Mouse (Mus musculus) limb, embryonic 10.5 days (tissue): ENCODE data around the gene Grm1. TPM values are rescaled to one million over a fixed set of nuclear protein-coding genes. Genes with fewer than 3 reads are reported as not detected.

Source experiments
- DNase-seq: peaks from one replicate; pipeline ENCODE4 v3.0.0-alpha.2; 2017; ENCODE audit warnings: low spot score
- H3K27ac ChIP-seq: fragments of 300-500 bp; sonication (generic); 2 replicates; pipeline ENCODE4 v1.5.1; 2016; ENCODE audit warnings: mild to moderate bottlenecking
- H3K27me3 ChIP-seq: fragments of 300-500 bp; sonication (generic); 2 replicates; pipeline ENCODE4 v1.6.1; 2016; ENCODE audit warnings: low read depth, mild to moderate bottlenecking; ENCODE audit not compliant: poor library complexity, severe bottlenecking
- H3K36me3 ChIP-seq: fragments of 300-500 bp; sonication (generic); 2 replicates; pipeline ENCODE4 v1.6.1; 2016; ENCODE audit warnings: mild to moderate bottlenecking, moderate library complexity
- H3K4me1 ChIP-seq: fragments of 300-500 bp; sonication (generic); 2 replicates; pipeline ENCODE4 v1.6.1; 2016
- H3K4me3 ChIP-seq: fragments of 300-500 bp; sonication (generic); 2 replicates; pipeline ENCODE4 v1.5.1; 2016; ENCODE audit warnings: mild to moderate bottlenecking, moderate library complexity
- H3K9me3 ChIP-seq: fragments of 300-500 bp; sonication (generic); replicated peaks from 2 replicates; pipeline ENCODE4 v1.6.1; 2016; ENCODE audit warnings: mild to moderate bottlenecking
- WGBS: fragments of 180-500 bp; shearing (Covaris S2); methylation state at CpG from one replicate; pipeline ENCODE4 v1.1.7; 2016; 5-methylcytosine and 5-hydroxymethylcytosine counted together
- polyA plus RNA-seq: library from polyadenylated mRNA; unstranded; fragments of >200 nt; fragmentation: Nextera tagmentation; extraction: Ambion mirVana; gene quantifications from 2 replicates; pipeline ENCODE4 v1.2.1, GENCODE M21; 2016

Gene Grm1
- polyA plus RNA-seq, 1 experiment from 2014 or later, result not detected

GRCm38 (mm10) chr10:11044455-11045106 is 37.6 kb downstream of the Grm1 start:
- no peak for DNase-seq
- no peaks in the 10 kb centered on the region for H3K27me3 ChIP-seq
- H3K4me3 ChIP-seq, result no peak overlapping the region
- no peaks in the 10 kb centered on the region for H3K36me3 ChIP-seq
- H3K9me3 ChIP-seq, result no peaks in the 10 kb centered on the region
- 91% methylated on average over 1 of the region's 1 CpGs for WGBS
- H3K4me1 ChIP-seq, result no peaks in the 10 kb centered on the region
- no peak overlapping the region for H3K27ac ChIP-seq

- no peak for DNase-seq
- no peaks in the 10 kb centered on the region for H3K4me1 ChIP-seq
- H3K36me3 ChIP-seq, result no peaks in the 10 kb centered on the region
- H3K27me3 ChIP-seq, result no peaks in the 10 kb centered on the region
- no peaks in the 10 kb centered on the region for H3K9me3 ChIP-seq
- no peak overlapping the region for H3K4me3 ChIP-seq
- no peak overlapping the region for H3K27ac ChIP-seq
Measured at GRCm38 (mm10) chr10:11039323-11039722, 42.8 kb downstream of the Grm1 start.

- H3K4me1 ChIP-seq, result no peaks in the 10 kb centered on the region
- WGBS, result 84% methylated on average over 2 of the region's 2 CpGs
- H3K27me3 ChIP-seq, result no peaks in the 10 kb centered on the region
- H3K27ac ChIP-seq, result no peak overlapping the region
- no peaks in the 10 kb centered on the region for H3K9me3 ChIP-seq
- no peaks in the 10 kb centered on the region for H3K36me3 ChIP-seq
- no peak overlapping the region for H3K4me3 ChIP-seq
- no peak for DNase-seq
Measured at GRCm38 (mm10) chr10:11032221-11032620, 49.9 kb downstream of the Grm1 start.

- Histone ChIP-seq H3K27ac (no peak overlapping the region), H3K4me1 (no peaks in the 10 kb centered on the region), H3K36me3 (no peaks in the 10 kb centered on the region), H3K27me3 (no peaks in the 10 kb centered on the region), H3K4me3 (no peak overlapping the region), H3K9me3 (no peaks in the 10 kb centered on the region)
- DNase-seq, result no peak
- 65% methylated on average over 6 of the region's 6 CpGs for WGBS
Measured at GRCm38 (mm10) chr10:11025764-11026518, 56.2 kb downstream of the Grm1 start.

GRCm38 (mm10) chr10:11018970-11019531 is 63.1 kb downstream of the Grm1 start:
- no peak overlapping the region for H3K4me3 ChIP-seq
- no peaks in the 10 kb centered on the region for H3K36me3 ChIP-seq
- H3K4me1 ChIP-seq, result no peaks in the 10 kb centered on the region
- no peak for DNase-seq
- no peak overlapping the region for H3K27ac ChIP-seq
- H3K9me3 ChIP-seq, result no peaks in the 10 kb centered on the region
- 88% methylated on average over 2 of the region's 2 CpGs for WGBS
- no peaks in the 10 kb centered on the region for H3K27me3 ChIP-seq

GRCm38 (mm10) chr10:11013653-11014052 is 68.5 kb downstream of the Grm1 start:
- H3K4me3 ChIP-seq, result no peak overlapping the region
- no peaks in the 10 kb centered on the region for H3K4me1 ChIP-seq
- no peaks in the 10 kb centered on the region for H3K27me3 ChIP-seq
- H3K36me3 ChIP-seq, result no peaks in the 10 kb centered on the region
- DNase-seq, result no peak
- no peaks in the 10 kb centered on the region for H3K9me3 ChIP-seq
- 69% methylated on average over 3 of the region's 3 CpGs for WGBS
- H3K27ac ChIP-seq, result no peak overlapping the region

GRCm38 (mm10) chr10:10996766-10997165 is 85.4 kb downstream of the Grm1 start:
- H3K4me1 ChIP-seq, result no peaks in the 10 kb centered on the region
- no peak overlapping the region for H3K4me3 ChIP-seq
- H3K36me3 ChIP-seq, result no peaks in the 10 kb centered on the region
- H3K27ac ChIP-seq, result no peak overlapping the region
- H3K9me3 ChIP-seq, result no peaks in the 10 kb centered on the region
- WGBS, result 60% methylated on average over 1 of the region's 1 CpGs
- no peak for DNase-seq
- no peaks in the 10 kb centered on the region for H3K27me3 ChIP-seq

- Histone ChIP-seq H3K36me3 (no peaks in the 10 kb centered on the region), H3K9me3 (no peaks in the 10 kb centered on the region), H3K4me1 (no peaks in the 10 kb centered on the region), H3K27ac (no peak overlapping the region), H3K4me3 (no peak overlapping the region), H3K27me3 (no peaks in the 10 kb centered on the region)
- WGBS, result 83% methylated on average over 3 of the region's 3 CpGs
- DNase-seq, result no peak
Measured at GRCm38 (mm10) chr10:10991708-10992107, 90.4 kb downstream of the Grm1 start.

GRCm38 (mm10) chr10:10971311-10971710 is 110.8 kb downstream of the Grm1 start:
- Histone ChIP-seq H3K4me3 (no peak overlapping the region), H3K27ac (no peak overlapping the region), H3K4me1 (no peaks in the 10 kb centered on the region), H3K36me3 (no peaks in the 10 kb centered on the region), H3K9me3 (no peaks in the 10 kb centered on the region), H3K27me3 (no peaks in the 10 kb centered on the region)
- no peak for DNase-seq
- 72% methylated on average over 2 of the region's 2 CpGs for WGBS

- H3K9me3 ChIP-seq, result no peaks in the 10 kb centered on the region
- no peak overlapping the region for H3K4me3 ChIP-seq
- no peak for DNase-seq
- no peaks in the 10 kb centered on the region for H3K4me1 ChIP-seq
- H3K36me3 ChIP-seq, result no peaks in the 10 kb centered on the region
- WGBS, result 91% methylated on average over 6 of the region's 6 CpGs
- H3K27ac ChIP-seq, result no peak overlapping the region
- no peaks in the 10 kb centered on the region for H3K27me3 ChIP-seq
Measured at GRCm38 (mm10) chr10:10964490-10965150, 117.5 kb downstream of the Grm1 start.

GRCm38 (mm10) chr10:10950557-10950956 is 131.6 kb downstream of the Grm1 start:
- DNase-seq, result no peak
- Histone ChIP-seq H3K9me3 (no peaks in the 10 kb centered on the region), H3K27me3 (no peaks in the 10 kb centered on the region), H3K27ac (no peak overlapping the region), H3K36me3 (no peaks in the 10 kb centered on the region), H3K4me3 (no peak overlapping the region), H3K4me1 (no peaks in the 10 kb centered on the region)
- WGBS, result 84% methylated on average over 3 of the region's 3 CpGs

GRCm38 (mm10) chr10:10949172-10949571 is 133.0 kb downstream of the Grm1 start:
- H3K36me3 ChIP-seq, result no peaks in the 10 kb centered on the region
- H3K4me3 ChIP-seq, result no peak overlapping the region
- no peaks in the 10 kb centered on the region for H3K4me1 ChIP-seq
- H3K27ac ChIP-seq, result no peak overlapping the region
- H3K9me3 ChIP-seq, result no peaks in the 10 kb centered on the region
- no peak for DNase-seq
- WGBS, result 87% methylated on average over 3 of the region's 3 CpGs
- no peaks in the 10 kb centered on the region for H3K27me3 ChIP-seq

- Histone ChIP-seq H3K36me3 (no peaks in the 10 kb centered on the region), H3K27ac (no peak overlapping the region), H3K9me3 (no peaks in the 10 kb centered on the region), H3K27me3 (no peaks in the 10 kb centered on the region), H3K4me3 (no peak overlapping the region), H3K4me1 (no peaks in the 10 kb centered on the region)
- 95% methylated on average over 2 of the region's 2 CpGs for WGBS
- DNase-seq, result no peak
Measured at GRCm38 (mm10) chr10:10947531-10947930, 134.6 kb downstream of the Grm1 start.
